Mouse (Mus musculus): ENCODE data around the gene Xndc1. TPM values are rescaled to one million over a fixed set of nuclear protein-coding genes. Genes with fewer than 3 reads are reported as not detected.

The Xndc1 gene
- polyA plus RNA-seq, 1 experiment from 2014 or later: 20.4 TPM

DNA sequence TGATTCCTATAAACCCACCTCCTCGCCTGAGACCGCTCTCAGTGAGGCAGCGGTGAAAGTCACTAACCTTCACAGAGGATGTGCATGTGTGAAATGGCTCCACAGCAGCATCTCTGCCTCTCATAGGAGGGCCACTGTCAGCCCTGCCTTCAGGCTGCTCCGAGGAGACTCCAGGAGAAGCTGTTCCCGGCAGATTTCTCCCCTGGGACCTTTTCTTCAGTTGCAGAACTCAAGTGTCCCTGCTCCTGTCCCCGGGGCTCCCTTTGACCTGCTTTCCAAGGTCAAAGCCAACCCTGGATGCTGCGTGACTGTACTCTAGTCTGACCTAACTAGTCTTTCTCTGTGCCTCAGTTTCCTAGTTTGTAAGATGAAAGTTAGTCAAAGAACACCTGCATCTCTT lies 43.9 kb downstream of the Xndc1 start, which contains the start of gene Art5:
Gene Art5, minus strand, starts transcription at position 319 of the 400 bp plus-strand sequence.
- Histone ChIP-seq H3K9me3 (ENCODE audit: control insufficient read depth, low read length) (no peaks in the 10 kb centered on the region), H3K36me3 (ENCODE audit: control insufficient read depth, insufficient read depth, low read length) (no peaks in the 10 kb centered on the region), H3K4me3 (ENCODE audit: low read depth, low read length) (no peak within 1 kb of the TSS), H3K4me1 (ENCODE audit: control insufficient read depth, insufficient read depth, low read length) (no peaks in the 10 kb centered on the region), H3K9ac (ENCODE audit: low read length) (no peak within 1 kb of the TSS), H3K4me2 (ENCODE audit: low read depth) (no peak within 1 kb of the TSS), H3K27ac (ENCODE audit: low read depth, low read length) (no peak within 1 kb of the TSS), H3K27me3 (ENCODE audit: control insufficient read depth, insufficient read depth, low read length) (no peaks in the 10 kb centered on the region)
- ATAC-seq (ENCODE audit: insufficient read depth, low FRiP score, low TSS enrichment): no peak
- no peak for DNase-seq (ENCODE audit: low spot score)
- WGBS: 71% methylated on average over 7 of the region's 7 CpGs

GRCm38 (mm10) chr7:102109746-102110145 lies 44.4 kb downstream of the Xndc1 start:
- WGBS: 88% methylated on average over 4 of the region's 4 CpGs
- no peak overlapping the region for H3K4me3 ChIP-seq (ENCODE audit: low read depth, low read length)
- H3K9ac ChIP-seq (ENCODE audit: low read length): no peak overlapping the region
- no peaks in the 10 kb centered on the region for H3K9me3 ChIP-seq (ENCODE audit: control insufficient read depth, low read length)
- ATAC-seq (ENCODE audit: insufficient read depth, low FRiP score, low TSS enrichment) (no peak), DNase-seq (ENCODE audit: low spot score) (no peak)
- H3K36me3 ChIP-seq (ENCODE audit: control insufficient read depth, insufficient read depth, low read length): no peaks in the 10 kb centered on the region
- no peaks in the 10 kb centered on the region for H3K4me1 ChIP-seq (ENCODE audit: control insufficient read depth, insufficient read depth, low read length)
- H3K4me2 ChIP-seq (ENCODE audit: low read depth): no peak overlapping the region
- H3K27ac ChIP-seq (ENCODE audit: low read depth, low read length): no peak overlapping the region
- no peaks in the 10 kb centered on the region for H3K27me3 ChIP-seq (ENCODE audit: control insufficient read depth, insufficient read depth, low read length)

GRCm38 (mm10) chr7:102113151-102113729 lies 47.9 kb downstream of the Xndc1 start:
- no peaks in the 10 kb centered on the region for H3K27me3 ChIP-seq (ENCODE audit: control insufficient read depth, insufficient read depth, low read length)
- DNase-seq (ENCODE audit: low spot score): no peak
- H3K36me3 ChIP-seq (ENCODE audit: control insufficient read depth, insufficient read depth, low read length): no peaks in the 10 kb centered on the region
- H3K9ac ChIP-seq (ENCODE audit: low read length): no peak overlapping the region
- H3K4me2 ChIP-seq (ENCODE audit: low read depth): no peak overlapping the region
- 78% methylated on average over 45 of the region's 45 CpGs for WGBS
- no peak overlapping the region for H3K27ac ChIP-seq (ENCODE audit: low read depth, low read length)
- H3K4me1 ChIP-seq (ENCODE audit: control insufficient read depth, insufficient read depth, low read length): no peaks in the 10 kb centered on the region
- ATAC-seq (ENCODE audit: insufficient read depth, low FRiP score, low TSS enrichment): no peak
- H3K4me3 ChIP-seq (ENCODE audit: low read depth, low read length): no peak overlapping the region
- no peaks in the 10 kb centered on the region for H3K9me3 ChIP-seq (ENCODE audit: control insufficient read depth, low read length)

DNA sequence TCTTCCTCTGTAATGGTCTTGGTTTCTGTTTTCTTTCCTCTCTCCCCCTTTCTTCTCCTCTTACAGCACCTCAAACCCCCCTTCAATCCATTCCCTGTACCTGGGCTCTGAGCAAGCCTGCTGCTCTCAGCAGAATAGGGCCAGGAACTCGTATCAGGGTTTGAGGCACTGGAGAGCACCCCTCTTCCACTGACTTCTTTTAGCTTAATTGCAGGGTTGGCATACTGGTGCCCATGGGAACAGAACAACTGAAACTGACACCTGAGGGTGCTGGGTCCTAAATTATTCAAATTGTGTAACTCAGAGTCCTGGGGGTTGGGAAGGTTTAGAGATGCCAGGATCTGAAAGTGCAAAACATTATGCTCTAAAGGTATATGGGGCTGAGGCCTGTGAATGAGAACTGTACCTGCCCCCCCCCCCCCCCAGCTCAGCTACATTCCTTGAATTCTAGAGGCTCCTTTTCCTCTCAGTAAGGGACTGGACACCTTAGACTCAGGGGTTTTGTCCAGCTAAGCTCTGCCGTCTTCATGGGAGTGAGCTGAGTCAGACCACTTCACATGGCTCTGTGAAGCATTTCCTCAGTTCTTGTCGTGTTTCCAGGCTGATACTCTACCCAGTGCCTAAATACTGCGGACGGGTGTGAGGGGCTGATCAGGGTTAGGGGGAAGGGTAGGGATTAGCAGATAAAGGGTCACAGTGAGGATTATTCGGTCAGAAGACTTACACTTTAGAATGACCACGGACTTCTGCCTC lies 51.4 kb downstream of the Xndc1 start, which contains the start of gene Chrna10:
Gene Chrna10, minus strand, starts transcription at position 250 of the 753 bp plus-strand sequence.
- WGBS: 56% methylated on average over 7 of the region's 7 CpGs
- Histone ChIP-seq H3K27ac (ENCODE audit: low read depth, low read length) (no peak within 1 kb of the TSS), H3K36me3 (ENCODE audit: control insufficient read depth, insufficient read depth, low read length) (peaks cover 13% of the 10 kb centered on the region), H3K9ac (ENCODE audit: low read length) (no peak within 1 kb of the TSS), H3K27me3 (ENCODE audit: control insufficient read depth, insufficient read depth, low read length) (no peaks in the 10 kb centered on the region), H3K4me2 (ENCODE audit: low read depth) (no peak within 1 kb of the TSS), H3K4me1 (ENCODE audit: control insufficient read depth, insufficient read depth, low read length) (no peaks in the 10 kb centered on the region), H3K9me3 (ENCODE audit: control insufficient read depth, low read length) (no peaks in the 10 kb centered on the region), H3K4me3 (ENCODE audit: low read depth, low read length) (no peak within 1 kb of the TSS)
- DNase-seq (ENCODE audit: low spot score) (no peak), ATAC-seq (ENCODE audit: insufficient read depth, low FRiP score, low TSS enrichment) (no peak)

GRCm38 (mm10) chr7:102117382-102117781 lies 52.1 kb downstream of the Xndc1 start:
- ATAC-seq (ENCODE audit: insufficient read depth, low FRiP score, low TSS enrichment) (no peak), DNase-seq (ENCODE audit: low spot score) (no peak)
- H3K9me3 ChIP-seq (ENCODE audit: control insufficient read depth, low read length): no peaks in the 10 kb centered on the region
- no peak overlapping the region for H3K9ac ChIP-seq (ENCODE audit: low read length)
- H3K27ac ChIP-seq (ENCODE audit: low read depth, low read length): no peak overlapping the region
- peaks cover 18% of the 10 kb centered on the region for H3K36me3 ChIP-seq (ENCODE audit: control insufficient read depth, insufficient read depth, low read length)
- H3K4me2 ChIP-seq (ENCODE audit: low read depth): no peak overlapping the region
- H3K4me3 ChIP-seq (ENCODE audit: low read depth, low read length): no peak overlapping the region
- no peaks in the 10 kb centered on the region for H3K27me3 ChIP-seq (ENCODE audit: control insufficient read depth, insufficient read depth, low read length)
- no peaks in the 10 kb centered on the region for H3K4me1 ChIP-seq (ENCODE audit: control insufficient read depth, insufficient read depth, low read length)
- WGBS: 78% methylated on average over 6 of the region's 6 CpGs

- WGBS: 96% methylated on average over 10 of the region's 10 CpGs
- H3K4me2 ChIP-seq (ENCODE audit: low read depth): no peak overlapping the region
- ATAC-seq (ENCODE audit: insufficient read depth, low FRiP score, low TSS enrichment) (no peak), DNase-seq (ENCODE audit: low spot score) (no peak)
- H3K4me1 ChIP-seq (ENCODE audit: control insufficient read depth, insufficient read depth, low read length): no peaks in the 10 kb centered on the region
- peaks cover 27% of the 10 kb centered on the region for H3K36me3 ChIP-seq (ENCODE audit: control insufficient read depth, insufficient read depth, low read length)
- H3K9me3 ChIP-seq (ENCODE audit: control insufficient read depth, low read length): no peaks in the 10 kb centered on the region
- H3K27me3 ChIP-seq (ENCODE audit: control insufficient read depth, insufficient read depth, low read length): no peaks in the 10 kb centered on the region
- no peak overlapping the region for H3K4me3 ChIP-seq (ENCODE audit: low read depth, low read length)
- H3K9ac ChIP-seq (ENCODE audit: low read length): no peak overlapping the region
- no peak overlapping the region for H3K27ac ChIP-seq (ENCODE audit: low read depth, low read length)
Measured at GRCm38 (mm10) chr7:102120326-102120725, 55.0 kb downstream of the Xndc1 start.

- ATAC-seq (ENCODE audit: insufficient read depth, low FRiP score, low TSS enrichment): no peak
- no peak overlapping the region for H3K9ac ChIP-seq (ENCODE audit: low read length)
- DNase-seq (ENCODE audit: low spot score): no peak
- no peaks in the 10 kb centered on the region for H3K27me3 ChIP-seq (ENCODE audit: control insufficient read depth, insufficient read depth, low read length)
- no peak overlapping the region for H3K27ac ChIP-seq (ENCODE audit: low read depth, low read length)
- 99% methylated on average over 4 of the region's 4 CpGs for WGBS
- H3K9me3 ChIP-seq (ENCODE audit: control insufficient read depth, low read length): no peaks in the 10 kb centered on the region
- no peak overlapping the region for H3K4me3 ChIP-seq (ENCODE audit: low read depth, low read length)
- H3K36me3 ChIP-seq (ENCODE audit: control insufficient read depth, insufficient read depth, low read length): peaks cover 26% of the 10 kb centered on the region
- H3K4me2 ChIP-seq (ENCODE audit: low read depth): no peak overlapping the region
- H3K4me1 ChIP-seq (ENCODE audit: control insufficient read depth, insufficient read depth, low read length): no peaks in the 10 kb centered on the region
Measured at GRCm38 (mm10) chr7:102132395-102132794, 67.1 kb downstream of the Xndc1 start.

All from neural tube, embryonic 11.5 days (tissue).